Mouse (Mus musculus): ENCODE measurements around the gene Tmem252. TPM values are rescaled to one million over a fixed set of nuclear protein-coding genes. Genes with fewer than 3 reads are reported as not detected.

Tmem252 gene
- total RNA-seq, 2 experiments from 2014 or later = 0.30 to 0.43 TPM

GRCm38 (mm10) chr19:24716303-24717097, 42.7 kb downstream of the Tmem252 start:
- peak; percentile 38 to 81 for DNase-seq (ENCODE audit: low spot score in 2 of 2)
- intact Hi-C loops (cut with DNase I) = no loop called here

- no peak for DNase-seq (ENCODE audit: low spot score in 2 of 2)
- intact Hi-C loops (cut with DNase I) = no loop called here
Observed at GRCm38 (mm10) chr19:24718021-24718420, 44.2 kb downstream of the Tmem252 start.

GRCm38 (mm10) chr19:24719504-24719903, 45.7 kb downstream of the Tmem252 start:
- DNase-seq (ENCODE audit: low spot score in 2 of 2) = no peak
- intact Hi-C loops (cut with DNase I) = no loop called here

- intact Hi-C loops (cut with DNase I) = loop anchor here (2.0 kb wide), 1 partner anchor 14 kb away; no protein-coding TSS in a partner anchor
- peak in 1 of 2 experiments; percentile 67 for DNase-seq (ENCODE audit: low spot score in 2 of 2)
Observed at GRCm38 (mm10) chr19:24720448-24720847, 46.6 kb downstream of the Tmem252 start.

- intact Hi-C loops (cut with DNase I) = no loop called here
- peak in 1 of 2 experiments; percentile 59 for DNase-seq (ENCODE audit: low spot score in 2 of 2)
Observed at GRCm38 (mm10) chr19:24724362-24724761, 50.6 kb downstream of the Tmem252 start.

- DNase-seq (ENCODE audit: low spot score in 2 of 2) = no peak
- intact Hi-C loops (cut with DNase I) = no loop called here
Observed at GRCm38 (mm10) chr19:24730661-24731060, 56.9 kb downstream of the Tmem252 start.

Other genes with a start within 250 kb of the Tmem252 start
- gene Fam122a, start 196.7 kb upstream of the Tmem252 start, total RNA-seq (2021) = 10 to 100 TPM; 28.2 to 30.9 TPM
- gene Pip5k1b, start 118.1 kb upstream of the Tmem252 start, total RNA-seq (2021) = 10 to 100 TPM; 27.5 to 30.1 TPM
- gene Pgm5, start 187.8 kb downstream of the Tmem252 start, total RNA-seq (2021) = 1 to 10 TPM; 4.4 to 5.7 TPM
- 100 to 1,000 TPM; 218 to 232 TPM for gene Gm10053, start 201.7 kb downstream of the Tmem252 start, total RNA-seq (2021)
- not detected for gene Foxd4, start 227.2 kb downstream of the Tmem252 start, total RNA-seq (2021)

All from left cerebral cortex, postnatal 25 days (tissue).